Mouse (Mus musculus) spleen, postnatal 4 days (tissue): Measurements from ENCODE around the gene Dync1li2.
A peak's percentile ranks its signal among the peaks of the same experiment; 100 is the strongest.

ENCODE experiments used
- DNase-seq, 2 experiments: peaks; one replicate each; pipeline ENCODE4 v3.0.0; 2022; ENCODE audit warnings: low spot score in 2 of 2

The Dync1li2 gene

DNA sequence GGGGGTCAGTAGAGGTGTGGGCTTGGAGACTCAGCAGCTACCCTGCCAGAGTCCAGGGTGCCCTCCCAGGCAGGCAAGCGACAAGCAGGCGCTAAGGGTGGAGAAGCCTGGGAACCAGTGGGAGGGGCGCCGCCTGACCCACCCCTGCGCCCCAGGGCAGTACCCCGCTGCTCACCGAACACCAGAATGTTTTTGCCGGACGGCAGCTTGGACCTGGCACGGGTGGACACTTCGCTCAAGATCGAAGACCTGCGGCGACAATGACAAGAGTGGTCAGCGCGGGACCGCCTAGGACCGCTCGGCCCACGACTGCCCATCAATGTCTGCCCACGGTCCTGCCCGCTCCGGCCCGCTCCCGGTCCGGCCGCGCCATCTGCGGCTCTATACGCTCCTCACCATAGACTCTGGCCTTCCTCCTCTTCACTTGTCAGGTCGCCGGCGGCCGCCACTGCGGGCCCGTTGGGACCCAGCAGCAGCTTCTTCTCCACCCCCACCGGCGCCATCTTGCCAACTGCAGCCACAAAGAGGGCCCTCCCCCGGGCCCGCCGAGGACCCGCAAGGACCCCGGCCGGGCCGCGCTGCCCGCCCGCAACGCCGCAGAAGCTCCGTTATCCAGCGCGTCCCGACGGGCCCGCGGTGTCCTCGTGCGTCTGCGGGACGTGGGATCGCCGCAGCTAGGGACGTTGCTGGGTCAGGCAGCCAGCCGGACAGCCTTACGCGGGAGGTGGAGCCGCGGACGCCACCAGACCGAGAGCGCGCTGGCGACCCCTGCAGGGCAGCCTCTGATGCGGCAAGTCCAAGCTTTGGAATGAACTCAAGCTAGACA lies at the start of gene Dync1li2:
Gene Dync1li2 (minus strand): TSS at position 749 of the 826 bp plus-strand sequence.
- peak; percentile 91 to 98 for DNase-seq

DNA sequence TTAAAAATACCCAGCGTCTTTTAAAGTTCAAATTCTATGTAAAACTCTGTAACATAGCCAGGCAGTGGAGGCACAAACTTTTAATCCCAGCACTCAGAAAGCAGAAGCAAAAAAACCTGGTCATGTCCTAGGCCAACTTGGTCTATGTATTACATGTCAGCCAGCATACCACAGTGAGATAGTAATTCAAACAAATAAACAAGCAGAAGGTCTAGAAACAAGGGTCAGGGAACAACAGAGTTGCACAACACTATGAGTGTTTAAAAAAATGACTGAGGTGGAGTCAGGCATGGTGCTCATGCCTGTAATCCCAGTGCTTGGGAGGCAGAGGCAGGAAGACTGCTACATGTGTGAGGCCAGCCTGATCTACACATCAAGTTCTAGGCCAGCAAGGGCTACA lies 36.2 kb upstream of the Dync1li2 start:
- no peak for DNase-seq

DNA sequence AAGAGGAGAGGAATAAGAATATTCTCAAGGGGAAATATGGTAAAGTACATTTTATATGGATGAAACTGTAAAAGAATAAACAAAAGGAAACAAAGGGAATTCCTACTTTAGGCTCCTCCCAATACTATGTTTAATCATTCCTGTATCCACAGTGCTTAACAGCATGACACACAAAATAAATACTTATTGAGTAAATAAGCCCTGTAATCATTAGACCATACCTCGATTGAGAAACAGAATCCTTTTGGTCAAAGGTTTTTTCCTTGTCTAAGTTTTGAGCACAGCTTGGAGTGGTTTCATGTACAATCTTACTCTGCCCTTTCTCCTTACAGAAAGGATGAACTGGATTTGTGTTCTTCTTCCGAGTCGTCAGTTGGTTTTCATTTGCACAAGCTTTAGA lies 29.6 kb upstream of the Dync1li2 start:
- no peak for DNase-seq

DNA sequence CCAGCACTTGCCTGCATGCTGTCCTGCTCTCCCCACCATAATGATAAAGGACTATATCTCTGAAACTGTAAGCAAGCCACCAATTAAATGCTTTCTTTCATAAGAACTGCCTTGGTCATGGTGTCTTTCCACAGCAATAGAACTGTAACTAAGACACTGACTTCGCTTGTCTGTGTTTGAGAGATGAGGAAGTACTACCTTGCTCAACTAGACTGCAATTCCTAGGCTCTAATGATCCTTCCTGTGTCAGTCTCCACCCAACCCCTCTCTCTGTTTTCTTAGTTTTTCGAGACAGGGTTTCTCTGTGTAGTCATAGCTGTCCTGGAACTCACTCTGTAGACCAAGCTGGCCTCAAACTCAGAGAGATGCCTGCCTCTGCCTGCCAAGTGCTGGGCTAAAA lies 24.6 kb upstream of the Dync1li2 start:
- DNase-seq = no peak

- no peak for DNase-seq
Measured at GRCm38 (mm10) chr8:104452177-104452576, 9.3 kb upstream of the Dync1li2 start.

DNA sequence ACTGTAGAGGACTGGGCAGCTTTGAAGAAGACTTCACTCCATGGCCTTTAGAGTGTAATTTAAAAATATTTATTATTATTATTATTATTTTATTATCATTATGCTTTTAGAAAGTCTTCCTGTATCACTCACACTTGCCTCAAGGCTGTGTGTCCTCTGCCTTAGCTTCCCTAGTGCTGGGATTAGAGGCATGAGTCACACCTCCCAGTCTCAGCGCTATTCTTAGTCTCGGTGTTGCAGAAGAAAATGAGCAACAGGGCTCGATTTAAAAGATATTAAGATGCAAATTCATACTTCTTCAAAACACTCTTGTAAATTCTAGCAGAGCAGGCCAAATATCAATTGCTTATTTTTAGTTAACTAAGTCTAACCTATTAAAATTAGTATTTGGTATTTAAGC lies 5.9 kb upstream of the Dync1li2 start:
- no peak for DNase-seq

DNA sequence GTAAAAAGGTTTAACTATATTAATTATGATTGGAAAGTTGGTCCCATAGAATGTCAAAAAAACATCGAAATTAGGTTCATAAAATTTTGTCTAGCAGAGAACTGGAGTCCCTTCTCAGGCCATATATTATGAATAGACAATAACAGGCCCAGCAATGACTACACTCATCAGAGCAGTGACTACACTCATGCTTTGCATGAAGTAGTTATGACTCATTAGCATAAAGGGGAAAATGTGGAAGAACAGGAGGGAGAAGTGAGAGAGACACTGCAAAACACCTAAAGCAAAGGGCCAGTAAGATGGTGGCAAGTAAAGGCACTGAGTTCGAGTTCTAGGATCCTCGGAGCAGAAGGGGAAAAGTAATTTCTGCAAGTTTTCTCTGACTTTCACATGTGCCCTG lies 3.2 kb upstream of the Dync1li2 start:
- DNase-seq = no peak

GRCm38 (mm10) chr8:104445248-104445647 lies 2.4 kb upstream of the Dync1li2 start:
- DNase-seq = peak in 1 of 2 experiments; percentile 44

- DNase-seq = peak in 1 of 2 experiments; percentile 7
Measured at GRCm38 (mm10) chr8:104443125-104443679, 355 bp upstream of the Dync1li2 start.

GRCm38 (mm10) chr8:104441613-104442012 lies 1.2 kb downstream of the Dync1li2 start:
- DNase-seq = peak; percentile 12 to 58

- DNase-seq = peak in 1 of 2 experiments; percentile 52
Measured at GRCm38 (mm10) chr8:104439461-104439860, 3.4 kb downstream of the Dync1li2 start.

DNA sequence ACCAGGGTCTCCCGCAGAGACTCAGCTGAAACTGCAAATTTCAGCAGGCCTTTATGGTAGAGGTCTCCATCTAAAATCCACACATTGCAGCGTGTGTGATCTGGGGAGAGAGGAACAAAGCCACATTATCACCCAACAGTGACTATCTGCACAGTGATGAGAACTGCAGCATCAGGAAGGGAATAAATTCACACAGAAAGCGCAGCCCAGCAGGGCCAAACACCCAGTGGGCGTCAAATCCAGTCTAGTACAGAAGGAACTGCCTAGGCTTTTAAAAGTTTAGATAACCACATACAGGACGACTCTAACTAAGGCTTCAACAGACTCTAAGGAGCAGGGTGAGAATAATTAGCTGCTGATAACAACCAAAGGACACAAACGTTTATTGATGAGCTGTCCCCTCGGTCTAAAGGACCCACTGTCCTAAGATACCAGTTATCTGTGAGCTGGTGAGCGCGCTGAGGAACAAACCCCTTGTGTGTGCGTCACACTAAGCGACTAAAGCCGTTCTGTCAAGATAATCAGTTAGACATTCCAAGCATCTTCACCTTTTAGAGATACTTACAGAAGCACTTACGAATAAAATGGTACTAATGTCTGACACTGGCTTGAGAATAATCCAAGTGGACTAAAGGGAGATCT lies 5.2 kb downstream of the Dync1li2 start:
- no peak for DNase-seq

DNA sequence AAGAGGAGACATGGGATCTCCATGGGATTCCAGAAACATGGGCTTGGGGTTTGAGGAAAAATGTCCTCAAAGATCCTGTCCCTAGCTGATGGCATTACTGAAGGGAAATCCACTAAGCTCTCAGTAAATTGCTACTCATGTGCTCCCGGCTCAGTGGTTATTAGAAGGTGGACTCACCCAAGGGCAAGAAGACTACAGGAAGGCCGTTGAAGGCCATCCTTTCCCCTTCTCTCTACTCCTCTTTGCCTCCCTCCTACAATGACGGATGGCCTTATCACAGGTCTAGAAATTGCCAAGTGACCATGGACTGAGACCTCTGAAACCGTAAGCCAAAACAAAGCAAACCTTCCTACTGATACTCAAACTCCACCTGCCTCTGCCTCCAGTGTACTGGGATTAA lies 6.3 kb downstream of the Dync1li2 start:
- DNase-seq = no peak

DNA sequence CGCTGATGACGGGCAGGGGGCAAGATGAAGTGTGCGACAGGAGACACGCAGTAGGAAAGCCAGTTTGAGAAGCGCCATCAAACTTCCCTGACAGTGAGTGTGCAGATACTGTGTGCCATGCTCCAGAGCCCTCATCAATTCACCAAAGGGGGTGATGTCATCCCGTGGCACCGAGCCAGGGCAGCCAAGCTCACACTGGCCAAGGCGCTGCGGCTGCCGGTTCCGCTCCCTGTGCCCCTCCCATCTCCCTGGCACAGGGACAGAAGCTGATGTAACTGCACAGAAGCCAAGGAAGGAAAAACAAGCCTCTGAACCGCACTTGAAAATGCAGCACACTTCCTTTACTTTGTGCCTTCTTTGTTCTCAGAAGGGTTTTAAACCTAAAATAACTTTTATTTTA lies 6.8 kb downstream of the Dync1li2 start:
- DNase-seq = peak; percentile 84 to 91

GRCm38 (mm10) chr8:104434826-104435354 lies 8.0 kb downstream of the Dync1li2 start:
- no peak for DNase-seq

- no peak for DNase-seq
Measured at GRCm38 (mm10) chr8:104434275-104434674, 8.6 kb downstream of the Dync1li2 start.

DNA sequence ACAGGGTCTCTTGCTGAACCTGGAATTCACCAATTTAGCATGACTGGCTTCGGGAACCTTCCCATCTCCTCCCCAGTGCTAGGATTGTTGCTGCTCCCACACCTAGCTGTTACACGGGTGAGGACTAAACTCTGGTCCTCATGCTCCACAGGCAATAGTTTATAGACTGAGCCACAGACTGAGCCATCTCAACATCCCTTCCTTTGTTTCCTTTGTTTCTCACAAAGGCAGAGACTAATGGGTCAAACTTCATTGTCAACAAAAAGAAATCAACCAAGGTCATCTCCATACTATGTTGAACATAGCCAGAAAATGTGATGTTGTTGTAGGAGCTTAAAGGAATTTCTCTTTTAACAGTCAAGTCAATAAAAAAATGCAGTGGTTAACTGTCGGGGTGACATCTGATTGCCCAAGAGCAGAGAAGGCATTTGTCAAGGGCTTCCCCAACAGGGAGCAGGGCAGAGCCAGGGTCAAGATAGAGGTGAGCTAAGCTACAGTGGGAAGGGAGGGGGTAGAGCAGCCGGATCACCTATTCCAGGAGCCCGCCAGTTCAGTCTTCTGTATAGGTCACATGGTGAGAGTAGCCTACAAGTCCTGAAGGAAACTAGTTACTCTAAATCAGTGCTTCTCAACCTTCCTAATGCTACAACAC lies 9.5 kb downstream of the Dync1li2 start:
- no peak for DNase-seq

- no peak for DNase-seq
Measured at GRCm38 (mm10) chr8:104432656-104433055, 10.2 kb downstream of the Dync1li2 start.

GRCm38 (mm10) chr8:104430230-104430629 lies 12.6 kb downstream of the Dync1li2 start:
- DNase-seq = no peak

GRCm38 (mm10) chr8:104427703-104428102 lies 15.1 kb downstream of the Dync1li2 start:
- DNase-seq = no peak

GRCm38 (mm10) chr8:104422313-104422712 lies 20.5 kb downstream of the Dync1li2 start:
- DNase-seq = no peak

DNA sequence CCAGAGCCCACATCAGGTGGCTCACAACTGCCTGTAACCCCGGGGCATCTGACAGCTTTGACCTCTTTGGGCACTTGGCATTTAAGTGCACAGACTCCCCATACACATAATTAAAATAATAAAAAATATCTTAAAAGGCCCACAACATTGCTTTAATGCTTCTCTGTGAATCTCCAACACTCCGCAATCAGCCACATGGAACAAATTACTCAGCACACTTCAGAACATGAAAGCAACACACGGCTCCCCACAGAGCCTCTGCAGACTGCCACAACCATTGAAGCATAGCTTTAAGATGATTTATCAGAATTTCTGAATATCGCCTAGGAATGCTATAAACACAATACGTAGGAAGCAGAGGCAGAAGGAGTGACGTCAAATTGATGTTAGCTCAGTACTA lies 26.8 kb downstream of the Dync1li2 start:
- DNase-seq = no peak
